ENCODE assay signal across 9 mouse cellular contexts in genomic region chr10:127068360-127069038, GRCm38 (mm10). TPM values are rescaled to one million over a fixed set of nuclear protein-coding genes. Genes with fewer than 3 reads are reported as not detected.
DNase-seq lines count a peak whose midpoint lies in the region; ATAC-seq and TF ChIP-seq lines count a peak whose summit lies in the region.
"Had no signal": no experiment of that assay in that cellular context is flagged by ENCODE, and none has a peak within 500 bp of the region (broad histone marks: within the 10 kb centered on the region; RNA-seq: fewer than 3 reads in every experiment).

No protein-coding gene starts in this region.

- H3K36me3 ChIP-seq in kidney, embryonic 14.5 days (ENCODE audit: control insufficient read depth, insufficient read depth, low read length) = peaks cover 43% of the 10 kb centered on the region
- H3K36me3 ChIP-seq in hindbrain, postnatal 0 days (ENCODE audit: insufficient read depth, low read length) = peaks cover 36% of the 10 kb centered on the region
- peaks cover 38% of the 10 kb centered on the region for H3K36me3 ChIP-seq in midbrain, embryonic 14.5 days (ENCODE audit: control insufficient read depth, insufficient read depth, low read length)

- no peak for DNase-seq in kidney, postnatal 14 days
- DNase-seq in hindbrain, postnatal 0 days (ENCODE audit: low spot score) = no peak
- DNase-seq in midbrain, embryonic 14.5 days = no peak
- DNase-seq in adrenal gland, postnatal 25 days = no peak
- DNase-seq in left cerebral cortex, adult 18-20 months (ENCODE audit: low spot score in 2 of 2) = no peak
- DNase-seq in adipocyte (ENCODE audit: low spot score) = no peak
- DNase-seq: lung, postnatal 14 days had no signal

- no peaks in the 10 kb centered on the region for H3K27me3 ChIP-seq in kidney, embryonic 14.5 days (ENCODE audit: control insufficient read depth, insufficient read depth, low read length)
- H3K27me3 ChIP-seq in hindbrain, postnatal 0 days (ENCODE audit: insufficient read depth, low read length) = no peaks in the 10 kb centered on the region
- no peaks in the 10 kb centered on the region for H3K27me3 ChIP-seq in midbrain, embryonic 14.5 days (ENCODE audit: control insufficient read depth, insufficient read depth, low read length)

- WGBS in kidney, embryonic 14.5 days = 78% methylated on average over 9 of the region's 9 CpGs
- WGBS in hindbrain, postnatal 0 days = 79% methylated on average over 9 of the region's 9 CpGs
- WGBS in midbrain, embryonic 14.5 days = 81% methylated on average over 9 of the region's 9 CpGs

- TF ChIP-seq CTCF in cortical plate, adult 2 months (IDR thresholded peaks at IDR 0.05; ENCODE audit: extremely low read depth, insufficient read depth, low read length) = no peak
- no peak for TF ChIP-seq CTCF in hindbrain, postnatal 0 days (IDR thresholded peaks at IDR 0.05; ENCODE audit: low read depth)

- H3K9me3 ChIP-seq in kidney, embryonic 14.5 days (ENCODE audit: control insufficient read depth, low read length) = no peaks in the 10 kb centered on the region
- H3K9me3 ChIP-seq in hindbrain, postnatal 0 days (ENCODE audit: low read length) = no peaks in the 10 kb centered on the region
- no peaks in the 10 kb centered on the region for H3K9me3 ChIP-seq in midbrain, embryonic 14.5 days (ENCODE audit: control insufficient read depth, low read length)

- peak overlapping the region; percentile 92 for H3K4me2 ChIP-seq in kidney, embryonic 14.5 days (replicated peaks; ENCODE audit: low read depth, low read length)
- H3K4me2 ChIP-seq in hindbrain, postnatal 0 days (ENCODE audit: low read depth, low read length) = peak overlapping the region; percentile 96
- H3K4me2 ChIP-seq in midbrain, embryonic 14.5 days (ENCODE audit: low read length) = peak overlapping the region; percentile 95

- peak overlapping the region; percentile 69 for H3K4me3 ChIP-seq in kidney, embryonic 14.5 days (ENCODE audit: low read length)
- peak overlapping the region; percentile 69; the same call in 1 of the 2 replicates for H3K4me3 ChIP-seq in cortical plate, adult 2 months (ENCODE audit: insufficient read depth, low read length)
- no peak overlapping the region for H3K4me3 ChIP-seq in hindbrain, postnatal 0 days (ENCODE audit: low read length)
- peak overlapping the region; percentile 54 for H3K4me3 ChIP-seq in midbrain, embryonic 14.5 days (replicated peaks; ENCODE audit: low read depth, low read length)

- ATAC-seq in kidney, embryonic 14.5 days (ENCODE audit: low FRiP score, low TSS enrichment) = no peak
- ATAC-seq in hindbrain, postnatal 0 days = no peak
- no peak for ATAC-seq in midbrain, embryonic 14.5 days (ENCODE audit: low FRiP score, low TSS enrichment)

- H3K27ac ChIP-seq in kidney, embryonic 14.5 days (ENCODE audit: low read depth, low read length) = no peak overlapping the region
- no peak overlapping the region for H3K27ac ChIP-seq in cortical plate, adult 2 months (ENCODE audit: insufficient read depth, low read length)
- H3K27ac ChIP-seq in hindbrain, postnatal 0 days = peak overlapping the region; percentile 89; the same call in 1 of the 2 replicates
- peak overlapping the region; percentile 85 for H3K27ac ChIP-seq in midbrain, embryonic 14.5 days (replicated peaks; ENCODE audit: low read depth, low read length)

- peak overlapping the region; percentile 77; the same call in 1 of the 2 replicates for H3K9ac ChIP-seq in kidney, embryonic 14.5 days (ENCODE audit: low read depth, low read length)
- 0 out of 2 replicates have a peak overlapping the region, but pooled peaks have one; percentile 66 for H3K9ac ChIP-seq in hindbrain, postnatal 0 days (replicated peaks; ENCODE audit: low read length)
- peak overlapping the region; percentile 74 for H3K9ac ChIP-seq in midbrain, embryonic 14.5 days (replicated peaks; ENCODE audit: low read length)

- no peak for TF ChIP-seq POLR2A in cortical plate, adult 2 months (IDR thresholded peaks at IDR 0.05; ENCODE audit: extremely low read depth, insufficient read depth, low read length)

- H3K4me1 ChIP-seq in kidney, embryonic 14.5 days (ENCODE audit: control insufficient read depth, insufficient read depth, low read length) = peaks cover 13% of the 10 kb centered on the region
- H3K4me1 ChIP-seq in cortical plate, adult 2 months (ENCODE audit: control insufficient read depth, insufficient read depth, low read length) = peaks cover 3% of the 10 kb centered on the region; the same call in 1 of the 2 replicates
- peaks cover 17% of the 10 kb centered on the region; the same call in 1 of the 2 replicates for H3K4me1 ChIP-seq in hindbrain, postnatal 0 days (ENCODE audit: insufficient read depth, low read length)
- H3K4me1 ChIP-seq in midbrain, embryonic 14.5 days (ENCODE audit: control insufficient read depth, insufficient read depth, low read length) = peaks cover 20% of the 10 kb centered on the region

RNA-seq across cellular contexts. Expression of gene Tspan31, which starts 1.6 kb away (rescaled TPM):
- polyA plus RNA-seq in kidney, embryonic 14.5 days (2014; fragmentation: Nextera tagmentation; extraction: Ambion mirVana) = 106 and 153 TPM in 2 replicates
- 81.3 and 88.3 TPM in 2 replicates for polyA plus RNA-seq in cortical plate, adult 2 months (2012; rRNA removed)
- 113 and 129 TPM in 2 replicates for total RNA-seq in hindbrain, postnatal 0 days (2014; rRNA removed)
- polyA plus RNA-seq in hindbrain, postnatal 0 days (2015; fragmentation: Nextera tagmentation; extraction: Ambion mirVana) = 105 and 107 TPM in 2 replicates
- 67.7 and 71.7 TPM in 2 replicates for polyA plus RNA-seq in midbrain, embryonic 14.5 days (2014; fragmentation: Nextera tagmentation; extraction: Ambion mirVana)
- 103 and 108 TPM in 2 replicates for total RNA-seq in adrenal gland, postnatal 25 days (2021)
- total RNA-seq in left cerebral cortex, adult 18-20 months (2021) = 10 to 100 TPM; 69.3 to 69.4 TPM

RNA-seq across cellular contexts. Expression of gene Cdk4, which starts 5.2 kb away (rescaled TPM):
- polyA plus RNA-seq in kidney, embryonic 14.5 days (2014; fragmentation: Nextera tagmentation; extraction: Ambion mirVana) = 2,221 and 2,763 TPM in 2 replicates
- 134 and 139 TPM in 2 replicates for polyA plus RNA-seq in cortical plate, adult 2 months (2012; rRNA removed)
- 483 and 524 TPM in 2 replicates for total RNA-seq in hindbrain, postnatal 0 days (2014; rRNA removed)
- polyA plus RNA-seq in hindbrain, postnatal 0 days (2015; fragmentation: Nextera tagmentation; extraction: Ambion mirVana) = 519 and 563 TPM in 2 replicates
- polyA plus RNA-seq in midbrain, embryonic 14.5 days (2014; fragmentation: Nextera tagmentation; extraction: Ambion mirVana) = 1,072 and 1,231 TPM in 2 replicates
- 218 and 247 TPM in 2 replicates for total RNA-seq in adrenal gland, postnatal 25 days (2021)
- 10 to 100 TPM; 67.9 to 71.8 TPM for total RNA-seq in left cerebral cortex, adult 18-20 months (2021)

RNA-seq across cellular contexts. Expression of gene Agap2, which starts 6.6 kb away (rescaled TPM):
- 0.07 and 0.61 TPM in 2 replicates for polyA plus RNA-seq in kidney, embryonic 14.5 days (2014; fragmentation: Nextera tagmentation; extraction: Ambion mirVana)
- 383 and 414 TPM in 2 replicates for polyA plus RNA-seq in cortical plate, adult 2 months (2012; rRNA removed)
- total RNA-seq in hindbrain, postnatal 0 days (2014; rRNA removed) = 229 and 238 TPM in 2 replicates
- 4.1 and 4.9 TPM in 2 replicates for polyA plus RNA-seq in hindbrain, postnatal 0 days (2015; fragmentation: Nextera tagmentation; extraction: Ambion mirVana)
- polyA plus RNA-seq in midbrain, embryonic 14.5 days (2014; fragmentation: Nextera tagmentation; extraction: Ambion mirVana) = 8.1 and 13.1 TPM in 2 replicates
- total RNA-seq in adrenal gland, postnatal 25 days (2021) = 2.6 and 3.8 TPM in 2 replicates
- total RNA-seq in left cerebral cortex, adult 18-20 months (2021) = 100 to 1,000 TPM; 594 to 629 TPM

RNA-seq across cellular contexts. Expression of gene March9, which starts 8.5 kb away (rescaled TPM):
- polyA plus RNA-seq in kidney, embryonic 14.5 days (2014; fragmentation: Nextera tagmentation; extraction: Ambion mirVana) = 1.5 and 2.6 TPM in 2 replicates
- 11.8 TPM in 2 replicates for polyA plus RNA-seq in cortical plate, adult 2 months (2012; rRNA removed)
- 78.3 and 80.1 TPM in 2 replicates for total RNA-seq in hindbrain, postnatal 0 days (2014; rRNA removed)
- 6.7 and 7.0 TPM in 2 replicates for polyA plus RNA-seq in hindbrain, postnatal 0 days (2015; fragmentation: Nextera tagmentation; extraction: Ambion mirVana)
- polyA plus RNA-seq in midbrain, embryonic 14.5 days (2014; fragmentation: Nextera tagmentation; extraction: Ambion mirVana) = 11.8 and 17.4 TPM in 2 replicates
- 8.6 and 10.9 TPM in 2 replicates for total RNA-seq in adrenal gland, postnatal 25 days (2021)
- total RNA-seq in left cerebral cortex, adult 18-20 months (2021) = 10 to 100 TPM; 20.0 to 23.1 TPM

RNA-seq across cellular contexts. Expression of gene Cyp27b1, which starts 20.4 kb away (rescaled TPM):
- polyA plus RNA-seq in kidney, embryonic 14.5 days (2014; fragmentation: Nextera tagmentation; extraction: Ambion mirVana) = 0.36 and 0.41 TPM in 2 replicates
- polyA plus RNA-seq in cortical plate, adult 2 months (2012; rRNA removed) = 0.67 and 0.78 TPM in 2 replicates
- 0.26 and 0.58 TPM in 2 replicates for total RNA-seq in hindbrain, postnatal 0 days (2014; rRNA removed)
- not detected in 2 replicates for polyA plus RNA-seq in hindbrain, postnatal 0 days (2015; fragmentation: Nextera tagmentation; extraction: Ambion mirVana)
- not detected in 2 replicates for polyA plus RNA-seq in midbrain, embryonic 14.5 days (2014; fragmentation: Nextera tagmentation; extraction: Ambion mirVana)
- 0.33 TPM in 1 of 2 replicates, not detected in the other for total RNA-seq in adrenal gland, postnatal 25 days (2021)
- under 1 TPM; 0.30 to 0.45 TPM for total RNA-seq in left cerebral cortex, adult 18-20 months (2021)

Comparison
In these comparisons a context has a peak if more than half of its experiments do, and no peak if none do; other contexts are left out.
1. H3K27ac ChIP-seq: peak in hindbrain, postnatal 0 days (single experiment) and midbrain, embryonic 14.5 days (single experiment); none in kidney, embryonic 14.5 days (single experiment) and cortical plate, adult 2 months (single experiment).
2. RNA of gene Agap2, which starts 6.6 kb away (polyA plus RNA-seq): 383 to 414 TPM in cortical plate, adult 2 months; 8.1 to 13.1 TPM in midbrain, embryonic 14.5 days, 4.1 to 4.9 TPM in hindbrain, postnatal 0 days and 0.07 to 0.61 TPM in kidney, embryonic 14.5 days; every median in the first group is over 10 times any median in the second.
3. Peak in every context shown above with its lines, with median percentiles within 50 percentile points of each other: H3K4me2 ChIP-seq and H3K9ac ChIP-seq.